Mouse (Mus musculus): ENCODE measurements around the gene Pcbp2.

DNA sequence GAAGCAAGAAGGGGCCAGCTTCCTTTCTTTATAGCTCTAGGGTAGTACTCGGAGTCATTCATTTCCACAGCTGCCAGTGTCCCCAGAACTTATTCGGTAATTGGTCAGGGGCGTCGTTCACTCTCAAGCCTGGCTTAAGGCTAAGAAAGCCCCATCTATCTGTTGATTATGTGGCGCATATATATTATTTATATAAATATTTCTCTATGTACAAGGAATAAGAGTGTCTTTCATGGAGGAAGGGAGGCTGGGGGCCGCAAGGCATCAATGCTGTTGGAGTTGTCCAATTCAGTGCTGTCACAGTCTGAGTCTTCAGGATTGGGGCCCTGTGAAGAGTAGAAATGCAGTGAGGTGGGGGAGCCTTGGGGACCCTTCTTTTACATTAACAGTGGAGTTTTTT is 29.5 kb downstream of the Pcbp2 start:
- TF ChIP-seq EP300 (IDR thresholded peaks at IDR 0.05; ENCODE audit: low read depth) (no peak), CTCF (IDR thresholded peaks at IDR 0.05; ENCODE audit: low read depth) (no peak)

All from liver, postnatal 0 days (tissue).